Mouse (Mus musculus) forebrain, embryonic 14.5 days (tissue): Measurements from ENCODE around the gene Pth2. TPM values are rescaled to one million over a fixed set of nuclear protein-coding genes. Genes with fewer than 3 reads are reported as not detected.

Experiments
- ATAC-seq: fragments of 200-750 bp; cut with Nextera tagmentation; 2 replicates; pipeline ENCODE4 v1.8.0; 2017; ENCODE audit warnings: mild to moderate bottlenecking, moderate library complexity
- DNase-seq: peaks from one replicate; pipeline ENCODE4 v3.0.0-alpha.2; 2015; ENCODE audit warnings: low spot score
- H3K27ac ChIP-seq: fragments of 300-500 bp; sonication (generic); 2 replicates; pipeline ENCODE4 v1.5.1; 2014; ENCODE audit warnings: low read depth, mild to moderate bottlenecking, control low read depth, low read length, moderate library complexity
- H3K27me3 ChIP-seq: fragments of 300-500 bp; sonication (generic); replicated peaks from 2 replicates; pipeline ENCODE4 v1.6.1; 2014; ENCODE audit warnings: low read length, control low read depth, mixed read lengths; ENCODE audit not compliant: control insufficient read depth, insufficient read depth
- H3K36me3 ChIP-seq: fragments of 300-500 bp; sonication (generic); 2 replicates; pipeline ENCODE4 v1.6.1; 2014; ENCODE audit warnings: low read length, control low read depth; ENCODE audit not compliant: control insufficient read depth, insufficient read depth
- H3K4me1 ChIP-seq: fragments of 300-500 bp; sonication (generic); 2 replicates; pipeline ENCODE4 v1.6.1; 2014; ENCODE audit warnings: antibody characterized with exemption, low read length, control low read depth; ENCODE audit not compliant: control insufficient read depth, insufficient read depth
- H3K4me2 ChIP-seq: fragments of 300-500 bp; sonication (generic); 2 replicates; pipeline ENCODE4 v1.6.1; 2014; ENCODE audit warnings: mild to moderate bottlenecking, control low read depth, low read length
- H3K4me3 ChIP-seq: fragments of 300-500 bp; sonication (generic); 2 replicates; pipeline ENCODE4 v1.5.1; 2014; ENCODE audit warnings: low read depth, low read length, control low read depth
- H3K9ac ChIP-seq: fragments of 300-500 bp; sonication (generic); 2 replicates; pipeline ENCODE4 v1.6.1; 2014; ENCODE audit warnings: mild to moderate bottlenecking, low read length, control low read depth, moderate library complexity
- H3K9me3 ChIP-seq: fragments of 300-500 bp; sonication (generic); replicated peaks from 2 replicates; pipeline ENCODE4 v1.6.1; 2016; ENCODE audit warnings: low read length, control low read depth, mixed read lengths; ENCODE audit not compliant: control insufficient read depth
- WGBS: fragments of 180-500 bp; shearing (Covaris S2); extraction: QIAGEN DNeasy Blood & Tissue Kit; methylation state at CpG from one replicate; pipeline ENCODE4 v1.1.7; 2014; 5-methylcytosine and 5-hydroxymethylcytosine counted together
- microRNA-seq: library from miRNA; unstranded; fragments of <30 nt; microRNA quantifications from one replicate; pipeline ENCODE4, GENCODE M21; 2016
- polyA plus RNA-seq: library from polyadenylated mRNA; unstranded; fragments of >200 nt; fragmentation: Nextera tagmentation; extraction: Ambion mirVana; gene quantifications from 2 replicates; pipeline ENCODE4 v1.2.1, GENCODE M21; 2014

Gene Pth2
- polyA plus RNA-seq, 1 experiment from 2014 or later, result not detected

DNA sequence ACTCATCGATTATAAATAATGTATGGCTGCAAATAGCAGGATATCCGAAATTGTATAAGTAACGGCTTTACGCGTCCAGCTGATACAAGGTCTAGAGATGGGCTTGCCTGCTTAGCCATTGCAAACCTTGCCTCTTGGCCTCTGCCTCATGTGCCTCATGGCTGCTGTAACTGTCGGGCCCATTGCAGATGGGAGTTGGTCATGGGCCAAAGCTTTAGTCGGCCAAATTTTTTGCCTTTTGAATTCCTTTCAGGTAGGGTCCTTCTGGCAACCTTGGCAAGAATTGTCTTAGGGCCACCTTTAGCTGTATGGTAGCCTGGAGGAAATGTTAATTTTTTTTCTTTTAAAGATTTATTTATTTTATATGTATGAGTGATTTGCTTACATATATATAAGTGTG lies 44.0 kb downstream of the Pth2 start:
- ATAC-seq (no peak), DNase-seq (no peak)
- Histone ChIP-seq H3K27ac (no peak overlapping the region), H3K27me3 (no peaks in the 10 kb centered on the region), H3K4me2 (no peak overlapping the region), H3K4me1 (no peaks in the 10 kb centered on the region), H3K4me3 (no peak overlapping the region), H3K9ac (no peak overlapping the region), H3K9me3 (no peaks in the 10 kb centered on the region), H3K36me3 (peaks cover 88% of the 10 kb centered on the region)
- WGBS, result 86% methylated on average over 7 of the region's 7 CpGs

DNA sequence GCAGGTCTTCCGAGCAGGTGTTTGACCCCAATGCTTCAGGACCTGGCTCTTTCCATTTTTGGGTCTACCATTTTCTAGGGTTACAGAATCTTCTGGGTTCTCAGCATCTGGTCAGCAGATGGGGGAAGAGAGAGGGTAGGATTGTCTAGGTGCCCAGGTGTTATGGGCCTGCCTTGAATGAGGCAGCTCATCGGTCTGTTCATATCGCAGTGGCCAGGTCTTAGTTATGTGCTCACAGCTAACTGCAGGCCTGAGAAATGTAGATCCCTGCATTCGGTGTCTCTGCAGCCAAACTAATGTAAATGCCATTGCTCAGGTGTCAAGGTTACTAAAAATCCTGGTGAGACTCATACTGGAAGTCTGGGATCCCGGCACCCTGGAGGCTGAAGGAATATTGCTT lies 45.6 kb downstream of the Pth2 start:
- no peak overlapping the region for H3K4me3 ChIP-seq
- H3K27ac ChIP-seq, result no peak overlapping the region
- H3K4me2 ChIP-seq, result no peak overlapping the region
- WGBS, result 98% methylated on average over 5 of the region's 5 CpGs
- DNase-seq, result no peak
- H3K36me3 ChIP-seq, result peaks cover 82% of the 10 kb centered on the region
- H3K9me3 ChIP-seq, result no peaks in the 10 kb centered on the region
- H3K27me3 ChIP-seq, result no peaks in the 10 kb centered on the region
- H3K9ac ChIP-seq, result no peak overlapping the region
- ATAC-seq, result no peak
- H3K4me1 ChIP-seq, result no peaks in the 10 kb centered on the region

DNA sequence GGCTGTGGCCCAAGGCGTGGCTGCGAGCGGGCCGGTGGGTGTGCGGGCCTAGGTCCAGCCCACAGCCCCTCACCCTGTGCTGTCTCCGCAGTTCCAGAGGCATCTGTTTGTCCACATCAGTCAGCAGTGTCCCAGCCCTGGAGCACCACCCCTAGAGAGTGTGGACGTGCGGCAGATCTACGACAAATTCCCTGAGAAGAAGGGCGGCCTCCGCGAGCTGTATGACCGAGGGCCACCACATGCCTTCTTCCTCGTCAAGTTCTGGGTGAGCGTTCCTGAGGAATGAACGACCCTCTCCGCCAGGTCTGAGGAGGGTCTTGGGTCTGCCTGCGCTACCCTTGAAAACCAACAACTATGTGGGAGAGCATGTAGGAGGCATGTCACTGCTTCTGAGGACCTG lies 47.8 kb downstream of the Pth2 start:
- H3K36me3 ChIP-seq, result peaks cover 80% of the 10 kb centered on the region
- H3K4me1 ChIP-seq, result no peaks in the 10 kb centered on the region
- no peaks in the 10 kb centered on the region for H3K9me3 ChIP-seq
- DNase-seq (no peak), ATAC-seq (no peak)
- no peak overlapping the region for H3K9ac ChIP-seq
- H3K4me2 ChIP-seq, result no peak overlapping the region
- no peaks in the 10 kb centered on the region for H3K27me3 ChIP-seq
- WGBS, result 96% methylated on average over 18 of the region's 18 CpGs
- no peak overlapping the region for H3K27ac ChIP-seq
- no peak overlapping the region for H3K4me3 ChIP-seq

DNA sequence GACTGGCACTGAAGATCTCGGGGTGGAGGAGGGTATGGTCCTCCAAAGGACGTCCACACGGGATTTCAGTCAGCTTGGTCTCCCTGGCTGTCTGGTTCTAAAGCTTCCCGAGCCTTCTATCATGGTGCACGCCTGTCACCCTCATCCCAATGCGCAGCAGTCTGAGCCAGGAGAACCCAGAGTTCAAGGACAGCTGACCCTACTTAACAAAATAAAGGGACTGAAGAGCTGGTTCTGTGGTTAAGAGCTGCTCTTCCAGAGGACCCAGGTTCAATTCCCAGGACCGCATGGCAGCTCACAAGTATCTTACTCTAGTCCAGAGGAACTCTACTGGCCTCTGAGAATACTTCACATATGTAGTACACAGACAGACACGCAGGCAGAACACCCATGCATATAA lies 48.3 kb downstream of the Pth2 start:
- H3K4me3 ChIP-seq, result no peak overlapping the region
- ATAC-seq, result no peak
- 96% methylated on average over 8 of the region's 8 CpGs for WGBS
- H3K9ac ChIP-seq, result no peak overlapping the region
- no peaks in the 10 kb centered on the region for H3K27me3 ChIP-seq
- no peak overlapping the region for H3K27ac ChIP-seq
- no peak overlapping the region for H3K4me2 ChIP-seq
- no peaks in the 10 kb centered on the region for H3K9me3 ChIP-seq
- H3K4me1 ChIP-seq, result peaks cover 4% of the 10 kb centered on the region
- H3K36me3 ChIP-seq, result peaks cover 79% of the 10 kb centered on the region
- no peak for DNase-seq

DNA sequence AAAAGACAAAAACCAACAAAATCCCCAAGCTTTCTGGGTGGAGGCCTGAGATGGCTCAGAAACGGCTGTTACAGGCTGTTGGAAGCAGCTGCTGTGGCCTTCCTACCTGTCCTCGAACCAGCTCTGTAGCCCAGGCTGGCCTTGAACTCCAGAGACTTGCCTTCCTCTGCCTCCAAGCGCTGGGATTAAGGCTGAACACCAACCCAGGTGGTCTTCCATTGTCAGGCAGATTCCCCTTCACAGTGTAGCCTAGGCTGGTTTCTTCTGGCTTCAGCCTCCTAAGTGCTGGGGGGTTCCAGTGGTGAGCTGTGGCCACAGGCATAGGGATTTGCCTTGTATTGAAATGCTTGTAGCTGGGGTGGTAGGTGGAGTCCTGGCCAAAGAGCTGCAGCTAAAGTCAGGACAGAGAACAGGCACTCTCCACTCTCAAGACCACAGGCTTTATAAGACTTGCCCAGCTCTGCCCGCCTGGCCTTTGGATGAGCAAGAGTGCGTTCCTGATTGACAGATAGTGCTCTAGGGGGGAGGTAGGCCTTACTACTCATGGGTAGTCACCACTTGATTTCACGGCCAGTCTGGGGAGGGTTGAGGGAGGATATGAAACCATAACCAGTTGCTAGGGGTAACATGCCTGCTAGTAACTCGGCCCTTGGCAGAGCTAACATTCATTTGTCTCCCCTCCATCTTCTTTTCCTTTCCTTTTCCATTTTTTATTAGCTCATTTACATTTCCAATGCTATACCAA lies 48.8 kb downstream of the Pth2 start:
- ATAC-seq (no peak), DNase-seq (no peak)
- 90% methylated on average over 7 of the region's 7 CpGs for WGBS
- Histone ChIP-seq H3K4me2 (no peak overlapping the region), H3K9ac (no peak overlapping the region), H3K27ac (no peak overlapping the region), H3K4me3 (no peak overlapping the region), H3K4me1 (peaks cover 8% of the 10 kb centered on the region), H3K36me3 (peaks cover 76% of the 10 kb centered on the region), H3K27me3 (no peaks in the 10 kb centered on the region), H3K9me3 (no peaks in the 10 kb centered on the region)

DNA sequence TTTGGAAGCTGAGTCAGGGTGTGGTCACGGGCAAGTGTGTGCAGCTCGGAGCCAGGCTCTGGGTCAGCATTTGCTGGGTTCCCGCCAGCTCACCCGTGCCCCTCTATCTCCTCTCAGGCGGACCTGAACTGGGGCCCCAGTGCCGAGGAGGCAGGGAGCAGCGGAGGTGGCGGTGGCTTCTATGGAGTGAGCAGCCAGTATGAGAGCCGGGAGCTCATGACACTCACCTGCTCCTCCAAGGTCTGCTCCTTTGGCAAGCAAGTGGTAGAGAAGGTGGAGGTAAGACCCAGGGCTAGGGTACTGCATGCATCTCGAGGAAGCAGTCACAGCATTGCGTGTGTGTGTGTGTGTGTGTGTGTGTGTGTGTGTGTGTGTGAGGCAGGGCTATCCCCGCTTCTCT lies 50.4 kb downstream of the Pth2 start:
- ATAC-seq (no peak), DNase-seq (no peak)
- H3K9me3 ChIP-seq, result no peaks in the 10 kb centered on the region
- H3K36me3 ChIP-seq, result peaks cover 61% of the 10 kb centered on the region
- H3K4me1 ChIP-seq, result peaks cover 16% of the 10 kb centered on the region
- WGBS, result 92% methylated on average over 12 of the region's 12 CpGs
- no peaks in the 10 kb centered on the region for H3K27me3 ChIP-seq
- H3K4me2 ChIP-seq, result no peak overlapping the region
- H3K9ac ChIP-seq, result no peak overlapping the region
- H3K27ac ChIP-seq, result no peak overlapping the region
- H3K4me3 ChIP-seq, result no peak overlapping the region

Small RNA genes within 50 kb of the gene (microRNA-seq; reads per million reads assigned to microRNA genes)
- gene Mir7055, result not detected

Other genes with a start within 250 kb of the Pth2 start
- gene Tsks, start 237.8 kb upstream of the Pth2 start, polyA plus RNA-seq, result not detected in 2 replicates
- gene Cpt1c, start 206.1 kb upstream of the Pth2 start, polyA plus RNA-seq, result 37.3 and 41.0 TPM in 2 replicates
- 241 and 274 TPM in 2 replicates for gene Prmt1, start 194.4 kb upstream of the Pth2 start, polyA plus RNA-seq
- gene Irf3, start 183.3 kb upstream of the Pth2 start, polyA plus RNA-seq, result 52.7 and 60.6 TPM in 2 replicates
- gene Bcl2l12, start 182.3 kb upstream of the Pth2 start, polyA plus RNA-seq, result 20.0 and 23.4 TPM in 2 replicates
- 40.5 and 47.8 TPM in 2 replicates for gene Scaf1, start 164.6 kb upstream of the Pth2 start, polyA plus RNA-seq
- gene Rras, start 163.0 kb upstream of the Pth2 start, polyA plus RNA-seq, result 11.4 and 14.7 TPM in 2 replicates
- gene Prr12, start 128.1 kb upstream of the Pth2 start, polyA plus RNA-seq, result 13.6 and 16.0 TPM in 2 replicates
- gene Nosip, start 118.6 kb upstream of the Pth2 start, polyA plus RNA-seq, result 70.4 and 71.8 TPM in 2 replicates
- 12.0 and 13.4 TPM in 2 replicates for gene Prrg2, start 118.3 kb upstream of the Pth2 start, polyA plus RNA-seq
- 67.4 and 73.9 TPM in 2 replicates for gene Rcn3, start 88.8 kb upstream of the Pth2 start, polyA plus RNA-seq
- 20.3 and 26.9 TPM in 2 replicates for gene Fcgrt, start 77.1 kb upstream of the Pth2 start, polyA plus RNA-seq
- gene Rps11, start 56.6 kb upstream of the Pth2 start, polyA plus RNA-seq, result 981 and 1,280 TPM in 2 replicates
- 1,037 and 1,253 TPM in 2 replicates for gene Rpl13a, start 52.2 kb upstream of the Pth2 start, polyA plus RNA-seq
- 0.22 and 0.88 TPM in 2 replicates for gene Gm45713, start 44.8 kb upstream of the Pth2 start, polyA plus RNA-seq
- 0.61 and 1.3 TPM in 2 replicates for gene Flt3l, start 44.6 kb upstream of the Pth2 start, polyA plus RNA-seq
- 101 and 108 TPM in 2 replicates for gene Pih1d1, start 26.7 kb upstream of the Pth2 start, polyA plus RNA-seq
- gene Aldh16a1, start 26.4 kb upstream of the Pth2 start, polyA plus RNA-seq, result 24.4 and 26.8 TPM in 2 replicates
- 14.6 and 15.9 TPM in 2 replicates for gene Slc17a7, start 17.0 kb upstream of the Pth2 start, polyA plus RNA-seq
- not detected in 2 replicates for gene Gfy, start 1.4 kb upstream of the Pth2 start, polyA plus RNA-seq
- 0.43 and 0.52 TPM in 2 replicates for gene Ccdc155, start 23.9 kb downstream of the Pth2 start, polyA plus RNA-seq
- gene Dkkl1, start 31.2 kb downstream of the Pth2 start, polyA plus RNA-seq, result 0.91 and 1.7 TPM in 2 replicates
- 81.7 and 95.7 TPM in 2 replicates for gene Tead2, start 34.8 kb downstream of the Pth2 start, polyA plus RNA-seq
- 0.99 and 1.4 TPM in 2 replicates for gene Cd37, start 58.1 kb downstream of the Pth2 start, polyA plus RNA-seq
- 0.09 and 0.26 TPM in 2 replicates for gene Slc6a16, start 60.1 kb downstream of the Pth2 start, polyA plus RNA-seq
- not detected in 2 replicates for gene Slc6a21, start 96.5 kb downstream of the Pth2 start, polyA plus RNA-seq
- 6.5 and 9.8 TPM in 2 replicates for gene Trpm4, start 152.8 kb downstream of the Pth2 start, polyA plus RNA-seq
- gene Hrc, start 154.3 kb downstream of the Pth2 start, polyA plus RNA-seq, result 0.06 TPM in 1 of 2 replicates, not detected in the other
- gene Ppfia3, start 186.0 kb downstream of the Pth2 start, polyA plus RNA-seq, result 10.7 and 17.3 TPM in 2 replicates
- gene Lin7b, start 189.6 kb downstream of the Pth2 start, polyA plus RNA-seq, result 6.2 and 11.0 TPM in 2 replicates
- 95.7 and 99.4 TPM in 2 replicates for gene Snrnp70, start 214.7 kb downstream of the Pth2 start, polyA plus RNA-seq
- gene Kcna7, start 224.7 kb downstream of the Pth2 start, polyA plus RNA-seq, result not detected in 2 replicates
- 0.22 TPM in 1 of 2 replicates, not detected in the other for gene Ntf5, start 232.7 kb downstream of the Pth2 start, polyA plus RNA-seq
- gene Lhb, start 239.8 kb downstream of the Pth2 start, polyA plus RNA-seq, result 0.46 TPM in 1 of 2 replicates, not detected in the other